Mouse (Mus musculus): Measurements from ENCODE around the gene Crim1.
A peak's percentile ranks its signal among the peaks of the same experiment; 100 is the strongest.

The Crim1 gene

DNA sequence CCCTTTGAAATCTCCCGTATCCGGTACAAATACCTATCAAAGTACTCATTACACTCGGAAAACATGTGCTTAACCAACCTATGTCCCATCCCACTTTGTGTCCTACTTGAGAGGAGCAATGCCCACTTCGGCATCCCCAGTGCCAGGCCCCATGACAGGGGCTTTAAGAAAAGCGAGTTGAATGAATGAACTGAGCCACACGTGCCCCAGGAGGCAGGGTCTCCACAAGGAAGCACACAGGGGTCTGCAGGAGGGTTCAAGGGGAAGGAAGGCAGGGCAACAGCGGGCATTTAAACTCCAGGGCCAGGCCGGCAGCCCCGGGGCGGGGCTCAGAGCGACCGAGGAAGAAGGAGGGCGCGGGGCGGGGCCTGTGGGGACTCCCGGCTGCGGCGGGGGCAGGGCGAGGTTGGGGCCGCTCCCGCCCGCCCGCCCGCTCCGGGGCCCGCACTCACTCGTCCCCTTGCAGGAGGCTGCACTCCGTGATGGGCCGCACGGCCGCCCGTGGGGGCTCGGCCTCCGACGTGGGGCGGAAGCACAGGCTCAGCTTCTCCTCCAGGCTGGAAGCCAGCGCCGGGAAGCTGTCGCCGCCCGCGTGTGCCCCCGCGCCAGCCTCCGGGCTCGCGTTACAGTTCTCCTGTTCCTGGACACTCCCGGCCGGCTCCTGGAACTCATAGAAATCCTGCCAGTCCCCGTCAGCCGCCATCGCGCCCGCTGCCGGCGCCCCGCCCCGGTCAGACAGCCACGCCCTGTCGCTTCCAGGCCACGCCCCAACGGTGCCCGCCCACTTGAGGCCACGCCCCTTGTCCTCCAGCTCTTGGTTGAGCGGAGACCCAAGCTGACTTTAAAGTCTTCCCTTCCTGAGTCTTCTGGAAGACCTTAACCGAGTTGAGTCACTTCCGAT is 217.6 kb downstream of the Crim1 start, which contains the start of gene Fez2:
Gene Fez2, minus strand, starts transcription at position 772 of the 901 bp plus-strand sequence.
- peak; percentile 69 for DNase-seq (ENCODE audit: low read depth, low spot score)

DNA sequence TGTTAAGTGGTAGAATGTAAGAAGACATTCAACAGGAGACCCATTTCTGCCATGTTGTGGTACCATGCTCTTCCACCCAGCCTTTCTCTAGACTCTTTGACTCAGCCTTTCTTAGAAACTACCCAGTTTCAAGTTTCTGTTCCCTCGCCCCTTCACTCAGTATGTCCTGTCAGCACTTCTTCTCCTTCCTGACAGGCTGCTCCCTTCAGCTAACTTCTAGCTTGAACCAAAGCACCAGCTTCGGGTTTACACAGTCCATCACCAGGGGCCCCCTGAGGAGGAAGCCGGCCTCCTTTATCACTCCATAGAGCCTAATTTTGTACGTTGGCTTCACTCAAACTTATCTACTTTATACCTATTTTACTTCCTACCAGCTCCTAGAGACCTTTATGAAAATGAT is 219.2 kb downstream of the Crim1 start:
- DNase-seq (ENCODE audit: low read depth, low spot score) = no peak

DNA sequence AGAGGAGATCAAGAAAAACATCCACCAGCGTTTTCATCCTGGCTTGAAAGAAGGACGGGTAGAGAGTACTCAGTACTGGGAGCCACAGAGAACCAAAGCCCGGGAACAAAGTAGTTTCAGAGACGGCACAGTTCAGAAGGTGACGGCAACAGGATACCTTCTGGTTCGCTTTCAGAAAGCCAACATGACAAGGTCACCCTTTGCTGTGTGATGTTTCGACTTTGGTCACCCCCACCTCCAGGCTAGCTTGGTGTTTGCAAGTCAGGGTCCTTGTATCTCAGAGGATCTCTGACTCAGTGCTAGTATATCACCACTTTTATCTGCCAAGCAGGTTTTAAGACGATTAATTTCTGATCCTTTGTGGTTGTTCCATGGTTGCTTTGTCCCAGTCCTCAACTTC is 225.0 kb downstream of the Crim1 start:
- DNase-seq (ENCODE audit: low read depth, low spot score) = no peak

Measured in retina, postnatal 7 days (tissue).